Mouse (Mus musculus) hindbrain, embryonic 12.5 days (tissue): ENCODE measurements around the gene Nrd1. TPM values are rescaled to one million over a fixed set of nuclear protein-coding genes. Genes with fewer than 3 reads are reported as not detected.

ENCODE experiments used
- ATAC-seq: fragments of 200-750 bp; cut with Nextera tagmentation; 2 replicates; pipeline ENCODE4 v1.8.0; 2017; ENCODE audit warnings: moderate TSS enrichment; ENCODE audit not compliant: low FRiP score
- H3K27ac ChIP-seq: fragments of 300-500 bp; sonication (generic); 2 replicates; pipeline ENCODE4 v1.5.1; 2016; ENCODE audit warnings: mild to moderate bottlenecking
- H3K27me3 ChIP-seq: fragments of 300-500 bp; sonication (generic); 2 replicates; pipeline ENCODE4 v1.6.1; 2016; ENCODE audit warnings: mild to moderate bottlenecking
- H3K36me3 ChIP-seq: fragments of 300-500 bp; sonication (generic); 2 replicates; pipeline ENCODE4 v1.6.1; 2016; ENCODE audit warnings: mild to moderate bottlenecking
- H3K4me1 ChIP-seq: fragments of 300-500 bp; sonication (generic); 2 replicates; pipeline ENCODE4 v1.6.1; 2016
- H3K4me2 ChIP-seq: fragments of 300-500 bp; sonication (generic); replicated peaks from 2 replicates; pipeline ENCODE4 v1.6.1; 2016; ENCODE audit warnings: mild to moderate bottlenecking
- H3K4me3 ChIP-seq: fragments of 300-500 bp; sonication (generic); 2 replicates; pipeline ENCODE4 v1.5.1; 2016; ENCODE audit warnings: mild to moderate bottlenecking
- H3K9ac ChIP-seq: fragments of 300-500 bp; sonication (generic); 2 replicates; pipeline ENCODE4 v1.6.1; 2016; ENCODE audit warnings: mild to moderate bottlenecking, moderate library complexity
- H3K9me3 ChIP-seq: fragments of 300-500 bp; sonication (generic); replicated peaks from 2 replicates; pipeline ENCODE4 v1.6.1; 2016; ENCODE audit warnings: mild to moderate bottlenecking
- WGBS: fragments of 180-500 bp; shearing (Covaris S2); methylation state at CpG from one replicate; pipeline ENCODE4 v1.1.7; 2016; 5-methylcytosine and 5-hydroxymethylcytosine counted together
- polyA plus RNA-seq: library from polyadenylated mRNA; unstranded; fragments of >200 nt; fragmentation: Nextera tagmentation; extraction: Ambion mirVana; gene quantifications from 2 replicates; pipeline ENCODE4 v1.2.1, GENCODE M21; 2016

The Nrd1 gene
- polyA plus RNA-seq = 113 and 120 TPM in 2 replicates

- Histone ChIP-seq H3K4me1 (peaks cover 17% of the 10 kb centered on the region), H3K4me2 (peak within 1 kb of the TSS; percentile 91), H3K36me3 (peaks cover 9% of the 10 kb centered on the region), H3K9ac (peak within 1 kb of the TSS; percentile 87), H3K27me3 (no peaks in the 10 kb centered on the region), H3K4me3 (peak within 1 kb of the TSS; percentile 90), H3K9me3 (no peaks in the 10 kb centered on the region), H3K27ac (peak within 1 kb of the TSS; percentile 86)
- under 1% methylated on average over 58 of the region's 58 CpGs for WGBS
- peak; percentile 100 for ATAC-seq
Observed at GRCm38 (mm10) chr4:108999999-109000950, at the start of gene Nrd1. Nrd1 (plus strand) TSS chr4:109000655.

GRCm38 (mm10) chr4:108951663-108952062 lies 48.8 kb upstream of the Nrd1 start:
- 95% methylated on average over 4 of the region's 4 CpGs for WGBS
- Histone ChIP-seq H3K27ac (no peak overlapping the region), H3K4me1 (no peaks in the 10 kb centered on the region), H3K9ac (no peak overlapping the region), H3K4me3 (no peak overlapping the region), H3K27me3 (no peaks in the 10 kb centered on the region), H3K4me2 (no peak overlapping the region), H3K36me3 (no peaks in the 10 kb centered on the region), H3K9me3 (no peaks in the 10 kb centered on the region)
- ATAC-seq = no peak

DNA sequence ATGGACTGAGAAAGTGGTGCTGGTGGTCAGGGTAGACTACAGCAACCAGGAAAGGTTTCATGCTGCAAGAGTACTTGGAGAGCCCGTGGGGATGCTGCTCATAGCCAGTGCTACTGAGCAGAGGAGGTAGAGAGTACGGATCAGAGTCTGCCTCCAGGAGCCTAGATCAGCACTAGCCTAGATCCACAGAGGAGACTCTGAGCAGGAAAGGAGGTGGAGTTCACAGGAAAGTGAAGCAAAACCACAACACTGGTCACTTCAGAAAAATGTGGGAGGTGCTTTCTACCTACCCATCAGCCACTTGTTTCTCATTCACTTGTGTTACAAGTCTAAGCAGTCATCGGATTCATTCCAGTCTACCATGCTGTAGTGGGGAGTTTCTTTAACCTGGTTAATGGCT lies 40.8 kb upstream of the Nrd1 start:
- WGBS = 92% methylated on average over 3 of the region's 3 CpGs
- no peak overlapping the region for H3K4me2 ChIP-seq
- H3K4me1 ChIP-seq = no peaks in the 10 kb centered on the region
- no peaks in the 10 kb centered on the region for H3K36me3 ChIP-seq
- no peak overlapping the region for H3K27ac ChIP-seq
- H3K27me3 ChIP-seq = no peaks in the 10 kb centered on the region
- H3K9ac ChIP-seq = no peak overlapping the region
- H3K9me3 ChIP-seq = no peaks in the 10 kb centered on the region
- H3K4me3 ChIP-seq = no peak overlapping the region
- ATAC-seq = no peak

DNA sequence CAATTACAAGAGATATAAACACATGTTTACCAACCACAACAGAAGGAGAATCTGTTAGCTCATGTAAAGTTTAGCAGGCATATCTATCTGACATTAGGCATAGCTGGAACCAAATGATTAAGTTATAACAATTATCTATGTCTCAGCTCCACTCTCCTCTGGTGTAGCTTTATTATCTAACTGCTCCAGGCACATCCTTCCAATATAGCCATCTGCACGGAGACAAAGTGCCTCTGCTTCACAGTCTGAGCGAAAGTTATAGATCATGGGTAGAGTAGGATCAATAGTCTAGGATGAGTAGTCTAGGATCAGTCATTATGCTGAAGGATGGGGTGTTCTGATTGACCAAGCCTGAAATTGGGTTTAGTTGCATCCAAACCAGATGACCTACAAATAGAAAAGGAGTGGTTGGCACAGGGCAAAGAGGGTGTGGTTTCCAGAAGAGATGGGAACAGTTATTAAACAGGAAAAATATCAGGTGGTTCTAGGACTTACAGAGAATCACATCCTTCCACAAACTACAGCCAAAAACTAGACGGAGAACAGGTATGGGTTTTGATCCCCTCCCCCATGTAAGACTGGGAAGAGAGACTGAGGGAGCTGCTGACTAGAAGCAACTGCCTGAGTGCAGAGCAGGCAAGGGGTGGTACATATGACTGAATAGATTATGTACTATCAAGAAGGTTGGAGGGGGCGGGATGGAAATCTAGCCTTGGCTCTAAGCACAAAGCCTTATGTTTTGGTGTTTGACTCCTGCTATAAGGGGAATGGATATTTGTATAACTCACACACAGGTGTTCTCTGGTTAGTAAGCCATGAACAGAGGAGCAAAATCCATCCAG lies 39.6 kb upstream of the Nrd1 start:
- ATAC-seq = no peak
- no peaks in the 10 kb centered on the region for H3K36me3 ChIP-seq
- no peak overlapping the region for H3K4me3 ChIP-seq
- H3K27ac ChIP-seq = no peak overlapping the region
- no peak overlapping the region for H3K9ac ChIP-seq
- H3K4me2 ChIP-seq = no peak overlapping the region
- no peaks in the 10 kb centered on the region for H3K9me3 ChIP-seq
- H3K27me3 ChIP-seq = no peaks in the 10 kb centered on the region
- H3K4me1 ChIP-seq = no peaks in the 10 kb centered on the region
- WGBS = 85% methylated on average over 4 of the region's 4 CpGs

- Histone ChIP-seq H3K9me3 (no peaks in the 10 kb centered on the region), H3K4me1 (no peaks in the 10 kb centered on the region), H3K9ac (no peak overlapping the region), H3K27me3 (no peaks in the 10 kb centered on the region), H3K4me2 (no peak overlapping the region), H3K27ac (no peak overlapping the region), H3K36me3 (no peaks in the 10 kb centered on the region), H3K4me3 (no peak overlapping the region)
- ATAC-seq = no peak
- 88% methylated on average over 6 of the region's 6 CpGs for WGBS
Observed at GRCm38 (mm10) chr4:108963017-108963416, 37.4 kb upstream of the Nrd1 start.

- H3K4me2 ChIP-seq = no peak overlapping the region
- no peaks in the 10 kb centered on the region for H3K27me3 ChIP-seq
- H3K4me1 ChIP-seq = no peaks in the 10 kb centered on the region
- WGBS = 83% methylated on average over 3 of the region's 3 CpGs
- no peak overlapping the region for H3K9ac ChIP-seq
- no peaks in the 10 kb centered on the region for H3K36me3 ChIP-seq
- H3K9me3 ChIP-seq = no peaks in the 10 kb centered on the region
- no peak overlapping the region for H3K27ac ChIP-seq
- no peak overlapping the region for H3K4me3 ChIP-seq
- ATAC-seq = no peak
Observed at GRCm38 (mm10) chr4:108969517-108969916, 30.9 kb upstream of the Nrd1 start.

GRCm38 (mm10) chr4:108971054-108971453 lies 29.4 kb upstream of the Nrd1 start:
- H3K9me3 ChIP-seq = no peaks in the 10 kb centered on the region
- H3K4me2 ChIP-seq = no peak overlapping the region
- no peak for ATAC-seq
- no peaks in the 10 kb centered on the region for H3K27me3 ChIP-seq
- no peaks in the 10 kb centered on the region for H3K36me3 ChIP-seq
- no peak overlapping the region for H3K9ac ChIP-seq
- H3K4me1 ChIP-seq = no peaks in the 10 kb centered on the region
- H3K27ac ChIP-seq = no peak overlapping the region
- 84% methylated on average over 5 of the region's 5 CpGs for WGBS
- no peak overlapping the region for H3K4me3 ChIP-seq

DNA sequence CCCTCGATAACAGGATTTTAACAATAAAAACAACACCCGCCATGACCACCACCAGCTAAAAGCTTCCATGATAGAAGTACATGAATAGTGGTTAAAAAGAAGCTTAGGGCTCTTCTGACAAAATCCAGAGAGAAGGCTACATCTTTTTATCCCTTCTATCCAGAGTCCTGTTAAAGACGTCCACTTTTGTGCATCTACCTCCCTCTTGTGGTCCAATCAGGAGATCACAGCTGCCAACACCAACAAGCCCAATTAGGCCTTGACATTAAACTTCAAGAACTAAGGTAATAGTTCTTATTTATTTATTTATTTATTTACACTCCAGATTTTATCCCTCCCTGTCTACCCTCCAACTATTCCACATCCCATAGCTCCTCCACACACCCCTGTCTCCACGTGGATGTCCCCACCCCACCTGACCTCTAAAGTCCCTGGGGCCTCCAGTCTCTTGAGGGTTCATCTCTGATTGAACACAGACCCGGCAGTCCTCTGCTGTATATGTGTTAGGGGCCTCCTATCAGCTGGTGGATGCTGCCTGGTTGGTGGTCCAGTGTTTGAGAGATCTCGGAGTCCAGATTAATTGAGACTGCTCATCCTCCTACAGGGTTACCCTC lies 23.9 kb upstream of the Nrd1 start:
- no peaks in the 10 kb centered on the region for H3K36me3 ChIP-seq
- WGBS = 46% methylated on average over 6 of the region's 6 CpGs
- H3K4me1 ChIP-seq = no peaks in the 10 kb centered on the region
- H3K4me2 ChIP-seq = no peak overlapping the region
- ATAC-seq = no peak
- no peak overlapping the region for H3K4me3 ChIP-seq
- H3K9me3 ChIP-seq = no peaks in the 10 kb centered on the region
- H3K27ac ChIP-seq = no peak overlapping the region
- no peak overlapping the region for H3K9ac ChIP-seq
- no peaks in the 10 kb centered on the region for H3K27me3 ChIP-seq

- Histone ChIP-seq H3K27me3 (no peaks in the 10 kb centered on the region), H3K27ac (no peak overlapping the region), H3K36me3 (no peaks in the 10 kb centered on the region), H3K9ac (no peak overlapping the region), H3K4me1 (no peaks in the 10 kb centered on the region), H3K4me3 (no peak overlapping the region), H3K9me3 (no peaks in the 10 kb centered on the region), H3K4me2 (no peak overlapping the region)
- ATAC-seq = no peak
- WGBS = 87% methylated on average over 1 of the region's 1 CpGs
Observed at GRCm38 (mm10) chr4:108986833-108987472, 13.5 kb upstream of the Nrd1 start.

DNA sequence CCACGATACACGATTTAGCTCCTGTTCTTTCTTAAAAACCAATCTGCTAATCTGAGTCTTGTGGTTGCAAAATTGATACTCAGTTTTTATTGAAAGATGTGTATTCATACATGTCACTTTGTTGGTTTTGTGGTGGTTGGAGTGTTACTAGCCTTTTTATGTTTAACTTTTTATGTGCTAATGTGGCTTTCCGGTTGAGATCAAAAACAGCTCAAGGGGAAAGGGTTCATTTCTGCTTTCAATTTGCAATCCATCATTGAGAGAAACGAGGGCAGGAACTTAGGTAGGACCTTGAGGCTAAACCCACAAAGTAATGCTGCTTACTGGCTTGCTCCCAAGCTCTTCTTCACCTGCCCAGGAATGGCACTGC lies 13.0 kb upstream of the Nrd1 start:
- no peaks in the 10 kb centered on the region for H3K27me3 ChIP-seq
- H3K27ac ChIP-seq = no peak overlapping the region
- WGBS = 78% methylated on average over 4 of the region's 4 CpGs
- H3K4me3 ChIP-seq = no peak overlapping the region
- no peak overlapping the region for H3K9ac ChIP-seq
- H3K36me3 ChIP-seq = no peaks in the 10 kb centered on the region
- ATAC-seq = no peak
- no peak overlapping the region for H3K4me2 ChIP-seq
- H3K9me3 ChIP-seq = no peaks in the 10 kb centered on the region
- no peaks in the 10 kb centered on the region for H3K4me1 ChIP-seq

GRCm38 (mm10) chr4:108989430-108989829 lies 11.0 kb upstream of the Nrd1 start:
- no peaks in the 10 kb centered on the region for H3K9me3 ChIP-seq
- no peaks in the 10 kb centered on the region for H3K4me1 ChIP-seq
- no peaks in the 10 kb centered on the region for H3K27me3 ChIP-seq
- WGBS = 75% methylated on average over 2 of the region's 2 CpGs
- no peak for ATAC-seq
- H3K4me3 ChIP-seq = no peak overlapping the region
- no peak overlapping the region for H3K9ac ChIP-seq
- H3K36me3 ChIP-seq = no peaks in the 10 kb centered on the region
- no peak overlapping the region for H3K4me2 ChIP-seq
- no peak overlapping the region for H3K27ac ChIP-seq

- Histone ChIP-seq H3K4me1 (no peaks in the 10 kb centered on the region), H3K9me3 (no peaks in the 10 kb centered on the region), H3K27me3 (no peaks in the 10 kb centered on the region), H3K4me3 (no peak overlapping the region), H3K36me3 (no peaks in the 10 kb centered on the region), H3K9ac (no peak overlapping the region), H3K4me2 (no peak overlapping the region), H3K27ac (no peak overlapping the region)
- ATAC-seq = no peak
Observed at GRCm38 (mm10) chr4:108990032-108990431, 10.4 kb upstream of the Nrd1 start.
